Mouse (Mus musculus) olfactory bulb, adult 2 months (tissue): Measurements from ENCODE around the gene Tipin. TPM values are rescaled to one million over a fixed set of nuclear protein-coding genes. Genes with fewer than 3 reads are reported as not detected.

Experiments
- H3K27ac ChIP-seq: fragments of 200-500 bp; 2 replicates; pipeline ENCODE4 v1.5.1; 2012; ENCODE audit warnings: low read depth, low read length; ENCODE audit not compliant: insufficient read depth
- H3K4me1 ChIP-seq: fragments of 200-500 bp; 2 replicates; pipeline ENCODE4 v1.6.1; 2012; ENCODE audit warnings: low read length; ENCODE audit not compliant: control insufficient read depth, insufficient read depth
- H3K4me3 ChIP-seq: fragments of 200-500 bp; 2 replicates; pipeline ENCODE4 v1.5.1; 2012; ENCODE audit warnings: mild to moderate bottlenecking, low read depth, low read length, moderate library complexity; ENCODE audit not compliant: insufficient read depth
- CTCF ChIP-seq: fragments of 200-500 bp; IDR thresholded peaks from 2 replicates; pipeline ENCODE4 v1.5.1; 2012; ENCODE audit warnings: low read depth, mild to moderate bottlenecking, low read length, moderate library complexity; ENCODE audit not compliant: insufficient read depth
- POLR2A ChIP-seq: fragments of 200-500 bp; IDR thresholded peaks from 2 replicates; pipeline ENCODE4 v1.6.1; 2012; ENCODE audit warnings: mild to moderate bottlenecking, low read depth, low read length, moderate library complexity; ENCODE audit not compliant: insufficient read depth
- WGBS: fragments of 180-500 bp; shearing (Covaris S2); methylation state at CpG from one replicate; pipeline ENCODE4 v1.1.7; 2018; 5-methylcytosine and 5-hydroxymethylcytosine counted together
- polyA plus RNA-seq: library from polyadenylated mRNA; stranded (reverse); fragments of >200 nt; gene quantifications from 2 replicates; pipeline ENCODE4 v1.2.4, GENCODE M21; 2012; ENCODE audit warnings: low replicate concordance; ENCODE audit not compliant: missing spikeins, insufficient read depth, insufficient read length

The Tipin gene
- not detected in 2 replicates for polyA plus RNA-seq

GRCm38 (mm10) chr9:64281105-64281780 is at the start of gene Tipin:
TSS of gene Tipin (plus strand) at chr9:64281581.
- peak within 1 kb of the TSS; percentile 82 for H3K4me3 ChIP-seq
- no peak within 1 kb of the TSS for H3K27ac ChIP-seq
- TF ChIP-seq CTCF (no peak), POLR2A (peak; percentile 69)
- 1% methylated on average over 46 of the region's 46 CpGs for WGBS
- H3K4me1 ChIP-seq: no peaks in the 10 kb centered on the region

- WGBS: 22% methylated on average over 3 of the region's 3 CpGs
Measured at GRCm38 (mm10) chr9:64231674-64232073, 49.7 kb upstream of the Tipin start.

GRCm38 (mm10) chr9:64232257-64232957 is 49.0 kb upstream of the Tipin start:
- TF ChIP-seq CTCF: no peak
- no peak for TF ChIP-seq POLR2A
- H3K4me3 ChIP-seq: peak overlapping the region; percentile 17
- H3K4me1 ChIP-seq: peaks cover 29% of the 10 kb centered on the region
- H3K27ac ChIP-seq: peak overlapping the region; percentile 90
- 12% methylated on average over 9 of the region's 9 CpGs for WGBS

More at GRCm38 (mm10) chr9:64231674-64232073, 49.7 kb upstream of the Tipin start:
- Histone ChIP-seq H3K4me1 (peaks cover 29% of the 10 kb centered on the region), H3K4me3 (no peak overlapping the region), H3K27ac (peak overlapping the region; percentile 90)
- TF ChIP-seq CTCF (no peak), POLR2A (no peak)

DNA sequence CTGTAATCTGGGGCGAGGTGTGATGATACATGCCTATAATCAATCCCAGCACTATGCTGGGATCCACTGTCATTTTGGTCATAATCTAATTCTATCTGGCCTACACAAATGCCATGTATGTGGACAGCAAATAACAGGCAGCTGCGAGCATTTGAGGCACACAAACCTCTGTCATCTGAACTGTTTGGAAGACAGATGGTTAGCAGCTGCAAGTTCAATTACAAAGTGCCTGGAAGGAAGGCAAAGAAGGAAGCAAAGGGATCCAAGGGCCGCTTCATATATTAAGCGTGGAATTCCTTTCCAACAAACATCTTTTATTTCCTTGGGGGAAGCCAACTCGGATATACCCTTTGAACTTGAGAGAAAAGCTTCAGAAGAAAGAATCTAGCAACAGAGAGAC is 47.7 kb upstream of the Tipin start:
- H3K4me3 ChIP-seq: no peak overlapping the region
- H3K27ac ChIP-seq: peak overlapping the region; percentile 94
- WGBS: 48% methylated on average over 5 of the region's 5 CpGs
- TF ChIP-seq POLR2A (no peak), CTCF (no peak)
- peaks cover 26% of the 10 kb centered on the region for H3K4me1 ChIP-seq

DNA sequence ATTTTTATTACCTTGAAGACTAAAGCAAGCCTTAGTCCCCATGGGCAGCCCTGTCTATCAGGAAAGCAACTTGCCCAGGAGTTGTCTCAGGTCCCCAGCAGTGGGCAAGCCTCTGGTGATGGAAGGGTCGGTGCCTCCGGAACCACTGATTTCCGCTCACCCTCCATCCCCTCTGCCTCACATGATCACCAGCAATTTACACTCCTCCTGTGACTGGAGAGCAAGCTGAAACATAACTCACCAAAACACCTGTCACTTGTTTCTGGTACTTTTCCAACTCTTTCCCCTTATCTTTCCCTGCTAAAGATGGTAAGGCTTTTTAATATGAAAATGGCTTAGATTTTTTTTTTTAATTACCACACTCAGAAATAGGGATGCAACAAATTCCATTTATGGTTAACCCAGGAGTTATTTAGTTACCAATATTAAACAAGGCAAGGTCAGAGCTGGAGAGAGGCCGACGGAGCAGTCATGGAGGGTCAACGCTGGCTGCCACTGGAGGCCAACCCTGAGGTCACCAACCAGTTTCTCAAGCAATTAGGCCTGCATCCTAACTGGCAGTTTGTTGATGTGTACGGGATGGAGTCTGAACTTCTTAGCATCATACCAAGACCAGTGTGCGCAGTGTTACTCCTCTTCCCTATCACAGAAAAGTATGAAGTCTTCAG is 46.5 kb upstream of the Tipin start, which contains the start of gene Uchl4:
Gene Uchl4, plus strand, starts transcription at position 434 of the 668 bp plus-strand sequence.
- H3K4me3 ChIP-seq: no peak within 1 kb of the TSS
- peaks cover 20% of the 10 kb centered on the region for H3K4me1 ChIP-seq
- TF ChIP-seq CTCF: no peak
- TF ChIP-seq POLR2A: no peak
- H3K27ac ChIP-seq: peak within 1 kb of the TSS; percentile 94
- 91% methylated on average over 8 of the region's 8 CpGs for WGBS

DNA sequence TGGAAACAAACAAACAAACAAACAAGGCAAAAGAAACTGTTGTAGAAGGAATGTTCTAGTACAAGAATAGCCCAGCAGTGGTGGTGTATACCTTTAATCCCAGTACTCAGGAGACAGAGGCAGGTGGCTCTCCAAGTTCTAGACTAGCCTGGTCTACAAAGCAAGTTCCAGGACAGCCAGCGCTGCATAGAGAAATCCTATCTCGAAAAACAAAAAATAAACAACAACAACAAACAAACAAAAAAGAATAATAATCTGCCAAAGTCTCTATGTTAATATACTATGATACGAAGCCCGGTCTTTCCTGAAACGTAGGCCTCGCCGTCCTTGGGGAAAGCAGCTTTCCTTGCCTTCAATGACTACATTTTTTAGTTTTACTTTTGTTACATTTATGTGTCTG is 45.3 kb upstream of the Tipin start:
- H3K4me1 ChIP-seq: peaks cover 19% of the 10 kb centered on the region
- WGBS: 97% methylated on average over 7 of the region's 7 CpGs
- no peak for TF ChIP-seq POLR2A

DNA sequence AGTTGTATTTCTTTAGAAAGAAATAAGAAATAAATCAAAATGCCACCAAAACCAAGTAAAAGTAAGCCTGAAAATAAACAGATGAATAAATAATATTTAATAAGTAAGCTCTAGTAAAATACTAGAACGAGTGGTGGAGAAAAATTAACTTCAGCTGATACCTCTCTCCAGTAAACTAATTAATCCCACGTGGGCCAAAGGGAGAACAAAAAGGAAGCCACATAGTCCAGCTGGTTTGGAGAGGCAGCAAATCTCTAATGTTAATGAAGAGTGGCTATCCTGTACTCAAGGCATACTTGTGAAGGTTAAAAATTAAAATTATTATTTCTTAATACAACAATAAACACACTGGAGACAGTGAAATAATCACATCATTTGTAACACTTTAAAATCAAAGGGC is 41.3 kb upstream of the Tipin start:
- no peak overlapping the region for H3K27ac ChIP-seq
- H3K4me3 ChIP-seq: no peak overlapping the region
- 19% methylated on average over 2 of the region's 2 CpGs for WGBS
- TF ChIP-seq CTCF (no peak), POLR2A (no peak)
- peaks cover 11% of the 10 kb centered on the region for H3K4me1 ChIP-seq

More for the DNA sequence above, 45.3 kb upstream of the Tipin start:
- Histone ChIP-seq H3K27ac (no peak overlapping the region), H3K4me3 (no peak overlapping the region)

DNA sequence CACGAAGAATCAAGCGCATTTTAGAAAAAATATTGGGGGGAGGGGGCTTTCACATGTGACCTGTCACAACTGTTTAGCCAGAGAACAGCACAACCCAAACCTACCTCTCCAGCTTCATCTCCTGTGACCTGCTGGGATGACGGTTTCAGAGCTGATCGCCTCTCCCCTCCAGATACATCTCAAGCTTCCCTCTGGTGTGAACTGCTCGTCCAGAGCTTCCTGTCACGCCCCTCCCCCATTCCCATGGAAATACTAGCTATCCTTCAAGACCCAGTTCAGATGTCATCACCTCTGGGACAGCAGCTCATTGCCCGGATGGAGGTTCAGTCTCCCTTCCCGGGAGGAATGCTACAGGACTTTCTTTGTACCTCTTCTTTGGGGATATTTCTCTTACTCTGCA is 40.7 kb upstream of the Tipin start:
- H3K4me1 ChIP-seq: peaks cover 11% of the 10 kb centered on the region
- no peak overlapping the region for H3K27ac ChIP-seq
- TF ChIP-seq POLR2A (no peak), CTCF (no peak)
- no peak overlapping the region for H3K4me3 ChIP-seq
- 53% methylated on average over 8 of the region's 8 CpGs for WGBS

DNA sequence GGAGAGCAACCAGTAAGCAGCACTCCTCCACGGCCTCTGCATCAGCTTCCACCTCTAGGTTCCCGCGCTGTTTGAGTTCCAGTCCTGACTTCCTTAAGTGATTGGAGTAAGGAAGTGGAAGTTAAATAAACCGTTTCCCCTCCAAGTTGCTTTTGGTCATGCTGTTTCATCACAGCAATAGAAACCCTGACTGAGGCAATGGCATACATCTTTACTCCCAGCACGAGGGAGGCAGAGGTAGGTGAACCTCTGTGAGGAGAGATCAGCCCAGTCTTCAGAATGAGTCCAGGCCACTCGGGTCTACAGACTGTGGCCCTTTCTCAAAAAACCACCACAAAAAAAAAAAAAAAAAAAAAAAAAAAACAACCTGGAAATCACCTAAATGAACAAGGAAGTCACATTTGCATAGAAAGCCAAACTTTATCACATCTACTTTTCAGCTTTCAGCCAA is 39.0 kb upstream of the Tipin start:
- WGBS: 54% methylated on average over 6 of the region's 6 CpGs
- TF ChIP-seq POLR2A: no peak
- H3K4me3 ChIP-seq: no peak overlapping the region
- H3K4me1 ChIP-seq: peaks cover 11% of the 10 kb centered on the region
- H3K27ac ChIP-seq: no peak overlapping the region
